Comparison of ENCODE assay signal across 8 mouse cellular contexts in the genomic region with DNA sequence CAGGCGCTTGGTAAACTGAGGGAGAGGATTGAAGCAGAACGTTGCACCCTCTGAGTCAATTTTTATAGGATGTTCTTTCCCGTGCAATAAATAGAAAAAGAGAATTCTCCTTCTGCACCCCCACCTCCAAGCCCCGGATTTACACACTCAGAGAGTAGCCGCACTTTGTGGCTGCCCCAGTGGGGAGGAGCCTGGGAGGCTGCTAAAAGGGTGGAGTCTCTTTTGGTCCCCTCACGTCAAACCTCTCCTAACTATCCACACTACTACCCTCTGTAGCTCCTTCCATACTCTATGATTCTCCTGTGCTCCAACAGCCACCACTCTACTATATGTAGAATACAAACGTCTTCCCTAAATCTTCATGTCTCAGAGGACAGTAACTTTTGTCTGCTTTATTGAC. TPM values are rescaled to one million over a fixed set of nuclear protein-coding genes. Genes with fewer than 3 reads are reported as not detected.
DNase-seq lines count a peak whose midpoint lies in the region; ATAC-seq and TF ChIP-seq lines count a peak whose summit lies in the region.

No protein-coding gene starts in this region.

- H3K4me1 ChIP-seq in forebrain, embryonic 14.5 days (ENCODE audit: control insufficient read depth, insufficient read depth, low read length), result peaks cover 5% of the 10 kb centered on the region; the same call in 1 of the 2 replicates
- H3K4me1 ChIP-seq in liver, embryonic 16.5 days (ENCODE audit: control insufficient read depth, low read depth, low read length), result no peaks in the 10 kb centered on the region; the same call in 1 of the 2 replicates

- H3K4me3 ChIP-seq in C2C12 (ENCODE audit: insufficient read depth, poor library complexity, severe bottlenecking), result peak overlapping the region; percentile 33
- peak overlapping the region; percentile 47 for H3K4me3 ChIP-seq in forebrain, embryonic 14.5 days (ENCODE audit: low read depth, low read length)
- H3K4me3 ChIP-seq in liver, embryonic 16.5 days (ENCODE audit: low read depth, low read length), result peak overlapping the region; percentile 54

- no peak overlapping the region for H3K27ac ChIP-seq in forebrain, embryonic 14.5 days (ENCODE audit: low read depth, low read length)
- H3K27ac ChIP-seq in liver, embryonic 16.5 days (ENCODE audit: low read length), result no peak overlapping the region

- H3K9me3 ChIP-seq in forebrain, embryonic 14.5 days (replicated peaks; ENCODE audit: control insufficient read depth, low read length), result no peaks in the 10 kb centered on the region
- H3K9me3 ChIP-seq in liver, embryonic 16.5 days (replicated peaks; ENCODE audit: control insufficient read depth, low read length), result no peaks in the 10 kb centered on the region

- H3K27me3 ChIP-seq in C2C12 (ENCODE audit: control insufficient read depth, insufficient read depth, insufficient read length), result no peaks in the 10 kb centered on the region
- H3K27me3 ChIP-seq in forebrain, embryonic 14.5 days (replicated peaks; ENCODE audit: control insufficient read depth, insufficient read depth, low read length), result no peaks in the 10 kb centered on the region
- H3K27me3 ChIP-seq in liver, embryonic 16.5 days (ENCODE audit: control insufficient read depth, insufficient read depth, low read depth, low read length), result peaks cover 2% of the 10 kb centered on the region

- DNase-seq in frontal cortex, postnatal 36 days (ENCODE audit: low spot score in 2 of 2), result no peak
- peak; percentile 8 for DNase-seq in forebrain, embryonic 14.5 days (ENCODE audit: low spot score)
- DNase-seq in Muller cell, postnatal 12 days (ENCODE audit: inconsistent ontology term), result no peak
- no peak for DNase-seq in ovary, postnatal 36 days (ENCODE audit: low spot score)
- no peak for DNase-seq in left cerebral cortex, adult 11 months (ENCODE audit: low spot score)

- no peak for TF ChIP-seq CTCF in C2C12 (IDR thresholded peaks at IDR 0.05; ENCODE audit: control insufficient read depth, insufficient read depth, insufficient read length)

- ATAC-seq in frontal cortex, adult (ENCODE audit: low TSS enrichment), result peak; percentile 39
- no peak for ATAC-seq in forebrain, embryonic 14.5 days
- ATAC-seq in liver, embryonic 16.5 days (ENCODE audit: low read depth), result no peak

- H3ac ChIP-seq in C2C12 (ENCODE audit: control insufficient read depth, insufficient read length, low read depth), result peak overlapping the region; percentile 52

- no peaks in the 10 kb centered on the region for H3K36me3 ChIP-seq in C2C12 (ENCODE audit: control insufficient read depth, insufficient read depth)
- H3K36me3 ChIP-seq in forebrain, embryonic 14.5 days (ENCODE audit: control insufficient read depth, insufficient read depth, low read length), result no peaks in the 10 kb centered on the region
- H3K36me3 ChIP-seq in liver, embryonic 16.5 days (ENCODE audit: control insufficient read depth, insufficient read depth), result no peaks in the 10 kb centered on the region

- peak overlapping the region; percentile 61 for H3K4me2 ChIP-seq in forebrain, embryonic 14.5 days (ENCODE audit: low read length)
- peak overlapping the region; percentile 49 for H3K4me2 ChIP-seq in liver, embryonic 16.5 days (ENCODE audit: low read depth, low read length)

- H3K79me3 ChIP-seq in C2C12 (ENCODE audit: low read depth), result peaks cover 34% of the 10 kb centered on the region

- peak overlapping the region; percentile 76; the same call in 1 of the 2 replicates for H3K9ac ChIP-seq in forebrain, embryonic 14.5 days (ENCODE audit: low read length)
- no peak overlapping the region; the same call in 1 of the 2 replicates for H3K9ac ChIP-seq in liver, embryonic 16.5 days (ENCODE audit: low read depth, low read length)

- 30% methylated on average over 7 of the region's 7 CpGs for WGBS in forebrain, embryonic 14.5 days
- 26% methylated on average over 7 of the region's 7 CpGs for WGBS in liver, embryonic 16.5 days (ENCODE audit: insufficient replicate concordance)

- H3K79me2 ChIP-seq in C2C12 (ENCODE audit: control insufficient read depth, insufficient read depth), result peaks cover 51% of the 10 kb centered on the region

TF ChIP-seq in C2C12, 6 proteins besides CTCF, POLR2A, EP300 and RAD21:
- no peak for TF ChIP-seq MAX (IDR thresholded peaks at IDR 0.05)
- no peak for TF ChIP-seq USF1 (IDR thresholded peaks at IDR 0.05; ENCODE audit: low read depth)
- no peak for TF ChIP-seq MYOD1 (IDR thresholded peaks at IDR 0.05; ENCODE audit: control insufficient read depth, insufficient read length, low read depth)
- TF ChIP-seq MYOG (IDR thresholded peaks at IDR 0.05; ENCODE audit: control insufficient read depth, extremely low read depth, insufficient read length), result no peak
- no peak for TF ChIP-seq CEBPB (IDR thresholded peaks at IDR 0.05; ENCODE audit: low read depth)
- no peak for TF ChIP-seq FOSL1 (IDR thresholded peaks at IDR 0.05; ENCODE audit: insufficient read depth, low read length, poor library complexity, severe bottlenecking)

RNA-seq across cellular contexts. Expression of gene Gsdme, which starts 1.4 kb away (rescaled TPM):
- polyA plus RNA-seq in C2C12 (2012; fragmentation: generic; extraction: Trizol), result 22.3 TPM
- polyA plus RNA-seq in forebrain, embryonic 14.5 days (2014; fragmentation: Nextera tagmentation; extraction: Ambion mirVana), result 58.3 and 74.7 TPM in 2 replicates
- 15.4 and 15.9 TPM in 2 replicates for polyA plus RNA-seq in liver, embryonic 16.5 days (2015; fragmentation: Nextera tagmentation; extraction: Ambion mirVana)
